Mouse (Mus musculus): ENCODE data around the gene Rabgef1.
"Not testable (repeated sequence)": the region's sequence is repeated elsewhere in the genome, so short reads cannot be mapped to it uniquely, and the experiment has no call there.

The Rabgef1 gene

DNA sequence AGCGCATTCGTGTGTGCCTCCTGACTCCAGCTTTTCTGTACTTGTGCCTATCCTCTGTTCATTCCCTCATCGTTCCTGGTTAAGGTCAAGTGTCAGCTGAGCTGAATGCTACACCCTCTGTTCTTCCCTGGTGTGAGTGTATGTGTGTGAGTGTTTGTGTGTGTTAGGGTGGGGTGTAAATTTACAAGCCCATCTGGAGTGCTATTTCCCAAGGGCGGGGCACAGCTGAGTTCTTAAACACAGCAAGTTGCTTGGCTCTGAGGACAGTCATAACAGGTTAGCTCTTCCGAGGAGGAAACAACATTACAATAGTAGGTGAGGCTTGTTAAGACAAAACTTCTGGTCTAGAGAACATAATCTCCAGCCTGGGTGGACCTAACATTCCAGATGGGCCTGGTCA is 46.7 kb downstream of the Rabgef1 start:
- DNase-seq, result no peak

- no peak for DNase-seq
These were observed 49.7 kb downstream of the Rabgef1 start for GRCm38 (mm10) chr5:130221316-130221715.

DNA sequence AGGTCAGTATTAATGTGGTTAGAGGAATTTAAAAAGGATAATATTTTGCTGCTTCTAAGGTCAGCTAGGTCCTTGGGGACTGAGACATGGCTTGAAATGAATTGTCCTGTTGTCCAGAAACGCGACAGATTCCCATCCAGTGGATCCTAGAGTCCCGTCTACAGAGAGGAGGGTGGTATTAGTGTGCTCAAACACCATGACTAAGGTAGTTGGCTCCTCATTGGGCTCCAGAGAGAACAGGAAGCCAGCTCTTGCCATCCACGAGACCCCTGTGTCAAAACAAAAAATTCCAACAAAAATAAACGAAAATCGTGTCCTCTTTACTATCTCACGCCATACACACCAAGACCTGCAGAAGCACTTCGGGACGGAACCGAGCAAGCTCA is 50.2 kb downstream of the Rabgef1 start:
- no peak for DNase-seq

- DNase-seq, result peak; percentile 97
These were observed 50.8 kb downstream of the Rabgef1 start for GRCm38 (mm10) chr5:130222146-130223004.

DNA sequence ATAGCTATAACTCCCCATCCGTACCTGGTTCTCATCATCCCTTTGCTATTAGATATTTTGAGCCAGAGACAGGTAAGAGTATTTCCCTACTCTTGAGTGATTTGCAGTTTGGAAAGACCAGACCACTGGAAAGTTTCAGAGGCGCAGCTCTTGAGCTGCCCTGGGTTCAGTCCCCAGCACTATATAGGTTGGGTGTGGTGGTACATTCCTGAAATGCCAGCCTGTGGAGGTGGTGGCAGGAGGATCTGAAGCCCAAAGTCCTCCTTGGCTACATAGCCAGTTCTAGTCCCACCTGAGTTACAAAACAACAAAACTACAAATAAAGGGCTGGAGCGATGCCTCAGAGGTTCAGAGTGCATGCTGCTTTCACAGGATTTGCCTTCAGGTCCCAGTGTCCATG is 55.2 kb downstream of the Rabgef1 start:
- DNase-seq, result no peak

DNA sequence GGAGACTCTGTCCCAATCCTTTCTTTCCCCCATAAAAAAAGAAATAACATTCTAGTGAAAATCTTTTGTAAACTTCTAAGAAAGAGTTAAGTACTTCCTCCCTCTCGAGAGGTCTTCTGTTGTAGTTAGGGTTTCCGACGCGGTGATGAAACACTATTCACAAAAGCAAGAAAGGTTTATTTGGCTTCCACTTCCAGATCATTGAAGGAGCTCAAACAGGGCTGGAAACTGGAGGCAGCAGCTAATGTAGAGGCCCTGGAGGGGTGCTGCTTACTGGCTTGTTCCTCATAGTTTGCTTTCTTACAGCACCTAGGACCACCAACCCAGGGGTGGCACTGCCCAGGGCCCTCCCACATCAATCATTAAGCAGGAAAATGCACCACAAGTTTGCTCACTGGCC is 56.5 kb downstream of the Rabgef1 start:
- no peak for DNase-seq

DNA sequence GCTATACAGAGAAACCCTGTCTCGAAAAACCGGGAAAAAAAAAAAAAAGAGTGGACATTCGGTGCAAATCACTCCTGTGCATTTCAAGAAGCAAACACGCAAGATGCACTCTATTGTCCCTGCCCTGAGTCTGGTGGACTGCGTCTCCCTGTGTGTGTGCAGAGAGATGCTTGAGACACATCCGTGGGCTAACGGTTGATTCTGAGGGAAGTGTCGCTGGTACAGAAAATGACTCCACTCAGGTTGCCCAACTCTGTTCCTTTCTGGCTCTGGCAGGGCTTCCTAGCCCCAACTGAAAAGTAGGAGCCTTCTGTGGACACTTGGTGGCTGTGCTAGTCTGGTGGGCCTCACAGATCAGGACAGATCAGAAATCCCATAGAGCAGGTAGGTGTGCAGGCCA is 64.7 kb downstream of the Rabgef1 start:
- no peak for DNase-seq

- DNase-seq, result no peak
These were observed 67.6 kb downstream of the Rabgef1 start for GRCm38 (mm10) chr5:130239236-130239635.

DNA sequence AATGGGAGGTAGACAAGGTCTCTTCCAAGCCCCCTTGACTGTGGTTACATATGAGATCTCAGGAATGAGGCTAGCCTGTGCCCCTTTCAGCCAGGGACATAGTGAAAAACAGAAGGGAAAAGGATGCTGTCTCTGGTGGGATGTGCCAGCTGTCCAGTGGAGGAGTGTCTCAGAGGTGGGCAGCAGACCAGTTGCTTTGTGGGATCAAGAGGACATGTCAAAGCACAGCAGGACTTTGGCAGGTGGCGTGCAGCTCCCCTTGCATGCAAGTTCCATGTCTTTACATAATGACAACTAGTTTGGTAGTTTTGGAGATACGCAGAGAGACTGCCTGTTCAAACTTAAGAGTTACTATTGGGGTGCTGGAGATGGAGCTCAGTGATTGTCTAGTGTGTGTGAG is 68.3 kb downstream of the Rabgef1 start:
- no peak for DNase-seq

DNA sequence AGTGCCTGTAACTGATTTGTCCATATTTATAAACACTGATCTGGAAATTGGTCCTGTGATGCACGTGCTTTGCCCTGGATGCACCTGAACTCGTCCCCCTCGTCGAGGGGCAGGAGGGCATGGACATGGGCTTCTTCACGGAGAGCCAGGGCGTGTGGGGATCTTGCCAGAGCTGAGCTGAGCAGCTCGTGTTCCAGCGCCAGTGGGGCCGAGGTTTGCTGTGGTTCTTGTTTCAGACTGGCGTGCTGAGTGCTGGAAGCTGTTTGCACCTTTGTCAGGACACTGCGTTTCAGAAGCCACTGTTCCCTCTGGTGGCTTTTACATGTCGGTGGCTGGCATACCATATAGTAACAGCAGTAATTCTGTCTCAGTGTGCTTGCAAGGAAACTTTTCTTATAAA is 69.8 kb downstream of the Rabgef1 start:
- no peak for DNase-seq

DNA sequence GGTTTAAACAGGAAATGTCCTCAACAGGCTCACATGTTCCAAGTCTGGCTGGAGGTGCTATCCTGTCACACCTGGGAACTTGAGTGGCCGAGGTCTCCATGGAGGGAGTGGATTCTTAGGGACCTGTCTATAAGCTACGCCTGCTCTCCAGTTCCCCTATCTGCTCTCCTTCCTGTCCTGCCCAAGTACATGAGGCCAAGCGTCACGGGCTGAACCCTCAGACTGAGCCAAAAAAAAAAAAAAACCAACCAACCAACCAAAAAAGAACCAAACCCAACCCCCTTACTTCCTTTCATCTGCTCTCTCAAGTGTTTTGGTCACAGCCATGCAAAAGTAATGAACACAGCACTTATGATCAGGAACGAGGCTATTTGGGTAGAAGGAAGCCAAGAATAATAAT is 76.2 kb downstream of the Rabgef1 start:
- DNase-seq, result no peak

DNA sequence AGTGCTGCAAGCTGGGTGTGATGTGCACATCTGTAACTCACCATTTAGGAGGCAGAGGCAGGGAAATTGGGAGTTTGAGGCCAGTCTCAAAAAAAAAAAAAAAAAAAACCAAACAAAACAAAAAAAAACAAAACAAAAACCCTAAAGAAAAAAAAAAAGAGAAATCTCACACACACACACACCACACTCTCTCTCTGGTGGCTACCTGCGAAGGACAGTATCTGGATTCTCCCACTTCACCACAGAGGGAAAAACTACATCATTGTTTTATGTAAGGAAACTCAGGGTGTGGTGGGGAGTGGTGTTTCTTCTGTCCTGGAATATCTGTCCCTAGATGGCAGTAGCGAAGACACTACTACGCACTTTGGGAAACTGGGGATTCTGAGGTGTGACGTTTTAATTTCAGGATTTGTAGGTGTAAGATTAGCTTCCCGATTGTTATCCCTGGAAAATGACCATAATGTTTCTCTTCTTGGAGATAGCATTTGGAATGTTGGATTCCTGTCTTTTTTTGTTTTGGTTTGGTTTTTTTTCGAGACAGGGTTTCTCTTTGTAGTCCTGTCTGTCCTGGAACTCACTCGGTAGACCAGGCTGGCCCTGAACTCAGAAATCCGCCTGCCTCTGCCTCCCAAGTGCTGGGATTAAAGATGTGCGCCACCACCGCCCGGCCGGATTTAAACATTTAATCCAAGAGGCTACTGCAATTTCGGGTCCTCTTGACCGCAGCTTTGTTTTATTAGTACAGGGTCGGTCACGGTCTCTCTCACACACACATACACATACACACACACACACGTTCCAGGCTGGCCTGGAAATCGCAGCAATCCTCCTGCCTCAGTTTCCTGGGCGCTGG is 82.8 kb downstream of the Rabgef1 start:
- DNase-seq, result no peak

DNA sequence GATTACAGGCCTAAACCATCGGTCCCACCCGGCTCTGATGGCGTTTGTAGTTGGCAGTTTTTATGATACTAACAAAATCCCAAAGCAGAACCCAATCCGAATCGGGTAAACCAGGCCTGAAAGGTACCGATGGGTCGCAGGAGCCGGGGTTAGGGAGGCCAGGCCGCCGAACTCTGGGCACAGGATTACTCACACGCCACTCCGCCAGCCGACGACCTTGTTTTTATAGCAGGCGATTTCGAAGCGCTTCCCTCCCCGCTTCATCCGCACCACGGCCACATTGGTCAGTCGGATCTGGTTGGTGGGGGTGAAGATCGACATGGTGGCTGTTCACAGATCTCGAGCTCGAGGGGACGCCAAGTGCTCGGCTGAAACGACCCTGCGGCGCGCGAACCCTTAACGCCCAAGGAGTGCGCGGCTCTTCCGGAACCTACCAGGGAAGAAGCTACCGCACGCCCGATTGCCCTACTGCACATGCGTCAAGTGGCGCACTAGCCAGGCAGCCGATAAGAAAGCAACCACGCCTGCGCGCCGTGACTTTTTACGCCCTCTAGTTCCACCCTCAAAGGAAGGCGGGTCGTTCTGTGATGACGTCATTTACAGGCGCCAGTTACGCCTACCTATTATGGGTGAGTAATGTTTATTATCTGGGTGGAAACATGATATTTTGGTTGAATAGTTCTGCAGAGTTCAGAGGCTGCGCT is 83.6 kb downstream of the Rabgef1 start, which contains the start of the genes Sbds and Tyw1:
TSS of gene Sbds (minus strand) at position 514 of the 704 bp plus-strand sequence.
TSS of gene Tyw1 (plus strand) at position 603 of the 704 bp plus-strand sequence.
- peak; percentile 97 for DNase-seq

- DNase-seq, result not testable (repeated sequence)
These were observed 84.4 kb downstream of the Rabgef1 start for GRCm38 (mm10) chr5:130255799-130256525.

DNA sequence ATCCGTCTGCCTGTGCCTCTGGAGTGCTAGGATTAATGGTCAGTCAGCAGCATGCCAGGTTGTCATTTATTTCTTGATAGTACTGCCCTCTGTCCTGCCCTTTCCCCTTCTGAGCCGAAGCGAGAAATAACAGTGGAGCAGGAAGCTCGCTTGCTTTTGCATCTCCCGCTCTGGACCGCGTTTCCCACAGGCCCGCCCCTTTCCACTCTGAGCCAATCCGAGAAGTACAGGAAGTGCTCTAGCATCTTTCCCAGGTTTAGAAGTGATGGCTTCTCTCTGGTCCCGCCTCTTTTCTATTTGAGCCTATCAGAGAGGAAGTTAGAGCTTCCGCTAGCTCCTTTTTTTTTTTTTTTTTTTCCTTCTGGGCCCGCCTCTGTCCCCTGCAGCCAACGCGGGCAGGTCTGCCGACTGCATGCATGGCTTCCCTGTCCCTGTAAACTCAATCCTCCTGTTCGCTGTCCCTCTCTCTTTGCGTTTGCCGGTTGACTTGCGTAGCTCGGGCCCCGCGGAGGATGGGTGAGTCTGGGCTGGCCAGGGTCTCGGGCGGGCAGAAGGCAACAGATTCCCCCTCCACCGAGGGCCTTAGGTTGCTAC is 85.2 kb downstream of the Rabgef1 start:
- DNase-seq, result peak; percentile 91

GRCm38 (mm10) chr5:130257303-130257702 is 85.7 kb downstream of the Rabgef1 start:
- no peak for DNase-seq

- DNase-seq, result no peak
These were observed 91.9 kb downstream of the Rabgef1 start for GRCm38 (mm10) chr5:130263454-130263853.
